Mouse (Mus musculus) olfactory bulb, adult 2 months (tissue): Measurements from ENCODE around the gene Psmc2. TPM values are rescaled to one million over a fixed set of nuclear protein-coding genes. Genes with fewer than 3 reads are reported as not detected.

ENCODE experiments used
- H3K27ac ChIP-seq: fragments of 200-500 bp; 2 replicates; pipeline ENCODE4 v1.5.1; 2012; ENCODE audit warnings: low read depth, low read length; ENCODE audit not compliant: insufficient read depth
- H3K4me1 ChIP-seq: fragments of 200-500 bp; 2 replicates; pipeline ENCODE4 v1.6.1; 2012; ENCODE audit warnings: low read length; ENCODE audit not compliant: control insufficient read depth, insufficient read depth
- H3K4me3 ChIP-seq: fragments of 200-500 bp; 2 replicates; pipeline ENCODE4 v1.5.1; 2012; ENCODE audit warnings: mild to moderate bottlenecking, low read depth, low read length, moderate library complexity; ENCODE audit not compliant: insufficient read depth
- CTCF ChIP-seq: fragments of 200-500 bp; IDR thresholded peaks from 2 replicates; pipeline ENCODE4 v1.5.1; 2012; ENCODE audit warnings: low read depth, mild to moderate bottlenecking, low read length, moderate library complexity; ENCODE audit not compliant: insufficient read depth
- POLR2A ChIP-seq: fragments of 200-500 bp; IDR thresholded peaks from 2 replicates; pipeline ENCODE4 v1.6.1; 2012; ENCODE audit warnings: mild to moderate bottlenecking, low read depth, low read length, moderate library complexity; ENCODE audit not compliant: insufficient read depth
- WGBS: fragments of 180-500 bp; shearing (Covaris S2); methylation state at CpG from one replicate; pipeline ENCODE4 v1.1.7; 2018; 5-methylcytosine and 5-hydroxymethylcytosine counted together
- polyA plus RNA-seq: library from polyadenylated mRNA; stranded (reverse); fragments of >200 nt; gene quantifications from 2 replicates; pipeline ENCODE4 v1.2.4, GENCODE M21; 2012; ENCODE audit warnings: low replicate concordance; ENCODE audit not compliant: missing spikeins, insufficient read depth, insufficient read length

Psmc2 gene
- polyA plus RNA-seq = not detected in 2 replicates

DNA sequence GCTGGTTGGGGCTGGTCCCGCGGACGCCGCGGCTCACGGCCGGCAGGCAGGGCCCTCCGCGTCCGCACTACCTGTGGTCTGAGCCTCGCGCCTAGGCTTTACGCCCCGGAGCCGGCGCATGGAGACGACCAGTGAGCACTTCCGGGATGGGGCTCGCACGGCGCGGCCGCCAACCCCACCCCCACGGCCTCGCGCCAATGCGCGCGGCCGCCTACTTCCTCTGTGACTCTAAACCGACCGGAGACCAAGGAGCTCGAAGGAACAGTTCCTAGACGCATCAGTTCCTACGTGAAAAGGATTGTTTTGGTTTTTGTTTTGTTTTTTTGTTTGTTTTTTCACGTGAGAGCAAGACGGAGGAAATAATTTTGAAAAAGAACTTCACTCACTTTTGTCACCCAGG, at the start of gene Psmc2, which contains the start of gene Dnajc2:
Gene Psmc2, plus strand, starts transcription at position 231 of the 400 bp plus-strand sequence.
Gene Dnajc2, minus strand, starts transcription at position 199 of the 400 bp plus-strand sequence.
- Histone ChIP-seq H3K4me1 (peaks cover 7% of the 10 kb centered on the region), H3K27ac (no peak within 1 kb of the TSS), H3K4me3 (peak within 1 kb of the TSS; percentile 67)
- WGBS = under 1% methylated on average over 37 of the region's 37 CpGs
- TF ChIP-seq POLR2A = peak; percentile 35; the same call in 1 of the 2 replicates
- TF ChIP-seq CTCF = no peak

DNA sequence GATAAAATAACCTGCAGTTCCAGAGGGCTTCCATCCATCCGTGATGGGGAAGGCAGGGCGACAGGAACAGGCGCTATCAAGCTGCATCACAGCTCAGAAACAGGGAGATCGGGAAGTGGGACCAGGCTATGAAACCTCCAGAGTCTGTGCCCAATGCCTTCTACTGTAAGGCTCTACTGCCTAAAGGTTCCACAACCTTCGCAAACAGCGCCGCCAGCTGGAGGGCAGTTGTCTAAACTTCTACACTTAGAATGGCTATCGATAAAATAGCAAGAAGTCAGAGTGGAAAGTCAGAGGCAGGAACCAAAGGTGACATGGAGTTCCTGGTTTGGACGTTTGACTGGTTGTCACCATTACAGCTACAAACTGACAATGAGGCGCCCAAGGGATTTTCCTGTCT, 49.5 kb upstream of the Psmc2 start:
- WGBS = 30% methylated on average over 10 of the region's 10 CpGs
- Histone ChIP-seq H3K27ac (no peak overlapping the region), H3K4me3 (peak overlapping the region; percentile 21; the same call in 1 of the 2 replicates), H3K4me1 (peaks cover 7% of the 10 kb centered on the region; the same call in 1 of the 2 replicates)
- TF ChIP-seq CTCF = no peak
- TF ChIP-seq POLR2A = no peak

DNA sequence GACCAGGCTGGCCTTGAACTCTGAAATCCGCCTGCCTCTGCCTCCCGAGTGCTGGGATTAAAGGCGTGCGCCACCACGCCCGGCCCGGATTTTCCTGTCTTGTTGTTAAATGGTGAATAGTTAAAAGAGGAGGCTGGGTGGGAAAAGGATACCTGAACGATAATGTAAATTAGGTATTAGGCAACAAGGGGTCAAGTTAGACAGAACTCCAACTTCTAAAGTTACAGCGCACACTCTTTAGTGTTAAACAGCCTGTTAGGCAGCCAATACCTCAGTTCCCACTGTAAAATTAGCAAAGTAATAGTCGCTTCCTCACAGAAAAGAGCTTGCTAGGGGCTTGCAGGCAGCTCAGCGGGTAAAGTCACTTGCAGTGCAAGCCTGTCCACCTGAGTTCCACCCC, 49.0 kb upstream of the Psmc2 start:
- peaks cover 7% of the 10 kb centered on the region; the same call in 1 of the 2 replicates for H3K4me1 ChIP-seq
- TF ChIP-seq POLR2A = no peak
- TF ChIP-seq CTCF = no peak
- no peak overlapping the region for H3K27ac ChIP-seq
- WGBS = 84% methylated on average over 11 of the region's 11 CpGs
- no peak overlapping the region for H3K4me3 ChIP-seq

DNA sequence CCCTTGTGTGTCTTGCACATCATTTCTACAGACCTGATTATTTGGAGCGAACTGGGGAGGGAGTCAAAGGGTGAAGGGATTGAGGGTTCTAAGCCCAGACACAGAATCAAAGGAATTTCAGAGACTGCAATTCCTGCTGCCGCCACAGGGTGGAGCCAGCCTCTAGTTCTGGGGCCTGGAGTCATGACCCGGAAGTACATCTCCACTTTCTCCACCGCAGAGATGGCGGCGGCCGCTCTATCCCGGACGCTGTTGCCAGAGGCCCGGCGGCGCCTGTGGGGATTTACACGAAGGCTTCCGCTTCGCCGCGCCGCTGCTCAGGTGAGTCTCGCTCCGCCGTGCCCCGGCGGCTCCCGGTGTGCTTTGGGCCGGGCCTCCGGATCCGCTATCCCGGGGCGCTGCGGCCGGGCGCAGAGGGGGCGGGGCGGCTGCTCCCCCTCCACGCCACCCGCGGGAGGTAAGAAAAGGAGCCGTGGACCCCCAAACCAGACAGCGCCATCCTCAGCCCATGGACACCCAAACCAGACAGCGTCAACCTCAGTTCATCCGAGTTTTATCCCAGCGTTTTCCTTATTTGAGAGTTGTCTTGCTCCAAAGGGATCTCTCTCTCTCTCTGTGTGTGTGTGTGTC, 48.0 kb upstream of the Psmc2 start, which contains the start of gene Pmpcb:
Gene Pmpcb, plus strand, starts transcription at position 186 of the 630 bp plus-strand sequence.
- H3K27ac ChIP-seq = no peak within 1 kb of the TSS
- WGBS = under 1% methylated on average over 42 of the region's 42 CpGs
- peaks cover 7% of the 10 kb centered on the region; the same call in 1 of the 2 replicates for H3K4me1 ChIP-seq
- H3K4me3 ChIP-seq = peak within 1 kb of the TSS; percentile 95
- TF ChIP-seq CTCF (peak; percentile 66; the same call in 1 of the 2 replicates), POLR2A (peak; percentile 58; the same call in 1 of the 2 replicates)

DNA sequence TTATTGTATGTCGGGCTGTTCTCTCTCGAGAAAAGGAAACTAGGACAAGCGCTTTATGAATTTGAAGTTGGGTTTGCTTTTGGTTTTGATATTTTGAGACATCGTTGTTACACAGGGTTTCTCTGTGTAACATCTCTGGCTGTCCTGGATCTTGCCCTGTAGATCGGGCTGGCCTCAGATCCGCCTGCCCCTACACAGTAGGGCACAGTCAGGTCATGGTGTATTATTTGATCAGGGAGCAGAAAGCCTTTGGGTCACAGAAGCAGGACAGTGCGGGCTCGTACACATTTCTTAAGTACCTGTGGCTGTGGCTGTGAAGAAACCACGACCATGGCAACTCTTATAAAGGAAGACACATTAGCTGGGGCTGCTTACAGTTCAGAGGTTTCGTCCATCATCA, 47.5 kb upstream of the Psmc2 start:
- TF ChIP-seq CTCF (no peak), POLR2A (no peak)
- Histone ChIP-seq H3K4me3 (peak overlapping the region; percentile 95), H3K4me1 (peaks cover 7% of the 10 kb centered on the region; the same call in 1 of the 2 replicates), H3K27ac (no peak overlapping the region)
- WGBS = 17% methylated on average over 10 of the region's 10 CpGs

DNA sequence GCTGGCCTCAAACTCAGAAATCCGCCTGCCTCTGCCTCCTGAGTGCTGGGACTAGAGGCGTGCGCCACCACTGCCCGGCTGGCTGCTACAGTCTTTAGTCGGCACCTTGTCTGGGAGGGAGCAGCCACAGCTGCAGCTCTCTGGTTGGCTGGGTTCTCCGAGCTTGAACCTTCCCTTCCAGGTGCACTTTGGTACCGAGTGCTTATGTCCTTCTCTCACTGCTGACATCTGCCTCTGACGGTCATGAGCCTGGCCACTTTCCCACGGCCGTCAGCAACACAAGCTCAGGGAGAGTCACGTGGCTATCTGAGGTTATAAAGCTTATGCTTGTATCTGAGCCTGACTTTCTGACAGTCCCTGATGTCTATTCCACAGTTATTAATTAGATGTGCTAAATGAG, 46.0 kb upstream of the Psmc2 start:
- TF ChIP-seq CTCF (no peak), POLR2A (no peak)
- Histone ChIP-seq H3K4me3 (no peak overlapping the region), H3K4me1 (0 out of 2 replicates have a peak, but pooled peaks cover 3% of the 10 kb centered on the region), H3K27ac (no peak overlapping the region)
- WGBS = 88% methylated on average over 11 of the region's 11 CpGs

DNA sequence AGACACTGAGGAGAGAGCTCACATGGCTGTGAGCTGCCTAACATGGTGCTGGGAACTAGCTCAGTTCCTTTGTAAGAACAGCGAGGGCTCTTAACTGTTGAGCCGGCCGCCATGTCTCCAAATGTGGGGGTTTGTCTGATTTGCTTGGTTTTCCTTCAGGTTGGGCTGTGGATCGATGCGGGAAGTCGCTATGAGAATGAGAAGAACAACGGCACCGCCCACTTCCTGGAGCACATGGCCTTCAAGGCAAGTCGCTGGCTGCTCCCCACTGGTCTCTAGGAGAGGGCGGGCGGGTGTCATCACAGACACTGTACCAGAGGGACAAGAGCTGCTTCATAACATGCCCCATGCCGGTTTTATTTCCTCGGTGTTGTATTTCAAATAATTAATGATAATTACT, 45.2 kb upstream of the Psmc2 start:
- H3K4me1 ChIP-seq = 0 out of 2 replicates have a peak, but pooled peaks cover 2% of the 10 kb centered on the region
- no peak for TF ChIP-seq POLR2A
- TF ChIP-seq CTCF = no peak
- WGBS = 87% methylated on average over 13 of the region's 13 CpGs
- no peak overlapping the region for H3K4me3 ChIP-seq
- no peak overlapping the region for H3K27ac ChIP-seq

DNA sequence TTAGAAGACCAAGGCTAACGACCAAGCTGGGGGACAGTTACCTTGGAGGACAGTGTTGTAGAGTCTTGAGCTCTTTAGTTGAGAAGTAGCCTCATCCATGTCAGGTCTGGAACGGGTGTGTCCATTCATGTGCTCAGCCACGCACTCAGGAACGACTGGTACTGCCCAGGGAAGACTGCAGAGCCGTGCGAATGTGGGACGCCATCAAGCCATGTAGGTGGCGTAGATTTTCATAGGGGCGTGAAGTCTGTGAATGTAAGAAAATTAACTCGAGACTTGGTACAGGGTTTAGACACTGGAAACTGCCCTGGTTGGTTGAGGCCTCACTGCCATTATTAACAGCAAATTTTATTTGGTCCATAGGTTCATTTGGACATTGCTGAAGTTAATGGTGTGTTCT, 41.5 kb upstream of the Psmc2 start:
- Histone ChIP-seq H3K4me1 (no peaks in the 10 kb centered on the region), H3K27ac (no peak overlapping the region), H3K4me3 (no peak overlapping the region)
- TF ChIP-seq CTCF = no peak
- no peak for TF ChIP-seq POLR2A
- WGBS = 96% methylated on average over 10 of the region's 10 CpGs

DNA sequence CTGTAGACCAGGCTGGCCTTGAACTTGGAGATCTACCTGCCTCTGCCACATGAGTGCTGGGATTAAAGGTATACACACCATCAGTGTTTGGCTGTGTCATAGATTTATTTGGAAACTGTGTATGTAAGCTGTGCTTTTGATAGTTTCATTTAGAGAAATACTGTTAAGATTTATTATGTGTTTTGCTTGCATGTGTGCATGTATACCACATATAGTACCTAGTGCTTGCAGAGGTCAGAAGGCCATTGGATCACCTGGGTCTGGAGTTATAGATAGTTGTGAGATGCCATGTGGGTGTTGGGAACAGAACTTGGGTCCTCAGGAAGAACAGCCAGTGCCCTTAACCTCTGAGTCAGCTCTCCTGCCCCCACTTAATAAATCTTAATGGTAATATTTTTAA, 40.4 kb upstream of the Psmc2 start:
- H3K4me1 ChIP-seq = no peaks in the 10 kb centered on the region
- no peak overlapping the region for H3K4me3 ChIP-seq
- H3K27ac ChIP-seq = no peak overlapping the region
- TF ChIP-seq POLR2A (no peak), CTCF (no peak)
